19 mouse cellular contexts compared by ENCODE assay signal in genomic region chr1:113539981-113540380, GRCm38 (mm10).
DNase-seq lines count a peak whose midpoint lies in the region; ATAC-seq and TF ChIP-seq lines count a peak whose summit lies in the region.
"Had no signal": no experiment of that assay in that cellular context is flagged by ENCODE, and none has a peak within 500 bp of the region (broad histone marks: within the 10 kb centered on the region; RNA-seq: fewer than 3 reads in every experiment).

No protein-coding gene starts in this region.

- H3K36me3 ChIP-seq in kidney, embryonic 16.5 days (ENCODE audit: insufficient read depth, low read length): no peaks in the 10 kb centered on the region
- H3K36me3 ChIP-seq in midbrain, postnatal 0 days (ENCODE audit: insufficient read depth, low read length): no peaks in the 10 kb centered on the region
- no peaks in the 10 kb centered on the region for H3K36me3 ChIP-seq in midbrain, embryonic 16.5 days (ENCODE audit: control insufficient read depth, insufficient read depth, low read length)
- no peaks in the 10 kb centered on the region for H3K36me3 ChIP-seq in neural tube, embryonic 14.5 days (ENCODE audit: control insufficient read depth, insufficient read depth, low read length)
- H3K36me3 ChIP-seq: forebrain, embryonic 15.5 days; heart, embryonic 10.5 days; hindbrain, embryonic 12.5 days had no signal

- H3K4me1 ChIP-seq in kidney, embryonic 16.5 days (ENCODE audit: insufficient read depth, low read length): no peaks in the 10 kb centered on the region
- H3K4me1 ChIP-seq in midbrain, postnatal 0 days (ENCODE audit: insufficient read depth, low read length): no peaks in the 10 kb centered on the region
- no peaks in the 10 kb centered on the region for H3K4me1 ChIP-seq in midbrain, embryonic 16.5 days (ENCODE audit: control insufficient read depth, insufficient read depth, low read length)
- H3K4me1 ChIP-seq in neural tube, embryonic 14.5 days (ENCODE audit: control insufficient read depth, insufficient read depth, low read length): no peaks in the 10 kb centered on the region
- H3K4me1 ChIP-seq: forebrain, embryonic 15.5 days; heart, embryonic 10.5 days; hindbrain, embryonic 12.5 days had no signal

- no peak overlapping the region for H3K4me3 ChIP-seq in kidney, embryonic 16.5 days (ENCODE audit: low read length)
- H3K4me3 ChIP-seq in midbrain, postnatal 0 days (ENCODE audit: low read depth, low read length): no peak overlapping the region
- no peak overlapping the region for H3K4me3 ChIP-seq in midbrain, embryonic 16.5 days (ENCODE audit: low read depth, low read length)
- H3K4me3 ChIP-seq in neural tube, embryonic 14.5 days (ENCODE audit: low read depth, low read length): no peak overlapping the region
- H3K4me3 ChIP-seq: forebrain, embryonic 15.5 days; heart, embryonic 10.5 days; hindbrain, embryonic 12.5 days had no signal

- TF ChIP-seq CTCF in midbrain, postnatal 0 days (IDR thresholded peaks at IDR 0.05): no peak

- H3K4me2 ChIP-seq in kidney, embryonic 16.5 days (replicated peaks; ENCODE audit: low read depth, low read length): no peak overlapping the region
- H3K4me2 ChIP-seq in midbrain, postnatal 0 days (ENCODE audit: low read depth, low read length, poor library complexity, severe bottlenecking): no peak overlapping the region
- H3K4me2 ChIP-seq in midbrain, embryonic 16.5 days (ENCODE audit: low read length): no peak overlapping the region
- no peak overlapping the region for H3K4me2 ChIP-seq in neural tube, embryonic 14.5 days (ENCODE audit: low read depth, low read length)
- H3K4me2 ChIP-seq: forebrain, embryonic 15.5 days; hindbrain, embryonic 12.5 days had no signal

- peak; percentile 87 for ATAC-seq in kidney, embryonic 16.5 days (ENCODE audit: low FRiP score, low TSS enrichment)
- no peak for ATAC-seq in midbrain, postnatal 0 days (ENCODE audit: low FRiP score)
- no peak for ATAC-seq in midbrain, embryonic 16.5 days
- peak; percentile 76 for ATAC-seq in neural tube, embryonic 14.5 days (ENCODE audit: low read depth)
- ATAC-seq: forebrain, embryonic 15.5 days had no signal

- no peaks in the 10 kb centered on the region for H3K27me3 ChIP-seq in kidney, embryonic 16.5 days (ENCODE audit: insufficient read depth, low read length)
- H3K27me3 ChIP-seq in midbrain, postnatal 0 days (ENCODE audit: insufficient read depth, low read length): no peaks in the 10 kb centered on the region
- no peaks in the 10 kb centered on the region for H3K27me3 ChIP-seq in midbrain, embryonic 16.5 days (ENCODE audit: control insufficient read depth, insufficient read depth, low read depth, low read length)
- no peaks in the 10 kb centered on the region for H3K27me3 ChIP-seq in neural tube, embryonic 14.5 days (ENCODE audit: control insufficient read depth, insufficient read depth, low read length)
- H3K27me3 ChIP-seq: forebrain, embryonic 15.5 days; hindbrain, embryonic 12.5 days had no signal

- no peak overlapping the region for H3K27ac ChIP-seq in kidney, embryonic 16.5 days (ENCODE audit: low read length)
- no peak overlapping the region for H3K27ac ChIP-seq in midbrain, postnatal 0 days (ENCODE audit: low read depth, low read length)
- H3K27ac ChIP-seq in midbrain, embryonic 16.5 days (ENCODE audit: low read length): no peak overlapping the region
- H3K27ac ChIP-seq in neural tube, embryonic 14.5 days (ENCODE audit: low read depth, low read length): no peak overlapping the region
- H3K27ac ChIP-seq: forebrain, embryonic 15.5 days; heart, embryonic 10.5 days; hindbrain, embryonic 12.5 days had no signal

- no peaks in the 10 kb centered on the region for H3K9me3 ChIP-seq in kidney, embryonic 16.5 days (ENCODE audit: low read length)
- H3K9me3 ChIP-seq in midbrain, postnatal 0 days (ENCODE audit: low read length): no peaks in the 10 kb centered on the region
- no peaks in the 10 kb centered on the region for H3K9me3 ChIP-seq in midbrain, embryonic 16.5 days (replicated peaks; ENCODE audit: control insufficient read depth, low read length, poor library complexity, severe bottlenecking)
- no peaks in the 10 kb centered on the region for H3K9me3 ChIP-seq in neural tube, embryonic 14.5 days (ENCODE audit: control insufficient read depth, low read length)
- H3K9me3 ChIP-seq: forebrain, embryonic 15.5 days; heart, embryonic 10.5 days; hindbrain, embryonic 12.5 days had no signal

- DNase-seq in kidney, adult 8-10 months: no peak
- peak; percentile 13 for DNase-seq in midbrain, postnatal 0 days (ENCODE audit: low spot score)
- peak; percentile 26 for DNase-seq in mesoderm, embryonic 11.5 days (ENCODE audit: low read depth, low spot score)
- DNase-seq in embryo, embryonic 9.5 days (ENCODE audit: extremely low spot score): no peak
- DNase-seq: adrenal gland, adult 2 months; adrenal gland, postnatal 25 days; cerebellum, adult 18-20 months; cerebellum, adult 9-11 months; cerebellum, postnatal 36 days; gastrocnemius, postnatal 36 days; heart, adult 18-20 months; heart, postnatal 10 days; heart, postnatal 4 days had no signal

- H3K9ac ChIP-seq in kidney, embryonic 16.5 days (replicated peaks; ENCODE audit: low read length): no peak overlapping the region
- no peak overlapping the region for H3K9ac ChIP-seq in midbrain, postnatal 0 days (replicated peaks; ENCODE audit: low read length, poor library complexity, severe bottlenecking)
- no peak overlapping the region for H3K9ac ChIP-seq in midbrain, embryonic 16.5 days (ENCODE audit: low read depth, low read length)
- no peak overlapping the region for H3K9ac ChIP-seq in neural tube, embryonic 14.5 days (replicated peaks; ENCODE audit: low read depth, low read length)
- H3K9ac ChIP-seq: forebrain, embryonic 15.5 days; hindbrain, embryonic 12.5 days had no signal

Comparison
In these comparisons a context has a peak if more than half of its experiments do, and no peak if none do; other contexts are left out.
1. ATAC-seq: peak in kidney, embryonic 16.5 days (single experiment) and neural tube, embryonic 14.5 days (single experiment); none in midbrain, postnatal 0 days (single experiment) and midbrain, embryonic 16.5 days (single experiment).
2. DNase-seq: peak in midbrain, postnatal 0 days (single experiment) and mesoderm, embryonic 11.5 days (single experiment); none in kidney, adult 8-10 months (0 of 2) and embryo, embryonic 9.5 days (single experiment).